Mouse (Mus musculus) 416B (cell line): ENCODE results near the gene Tmcc3.

ENCODE experiments used
- DNase-seq: peaks from one replicate; pipeline ENCODE4 v3.0.0; 2011; ENCODE audit warnings: low read depth

The Tmcc3 gene

GRCm38 (mm10) chr10:94632245-94632644, 320.5 kb downstream of the Tmcc3 start:
- DNase-seq: no peak

DNA sequence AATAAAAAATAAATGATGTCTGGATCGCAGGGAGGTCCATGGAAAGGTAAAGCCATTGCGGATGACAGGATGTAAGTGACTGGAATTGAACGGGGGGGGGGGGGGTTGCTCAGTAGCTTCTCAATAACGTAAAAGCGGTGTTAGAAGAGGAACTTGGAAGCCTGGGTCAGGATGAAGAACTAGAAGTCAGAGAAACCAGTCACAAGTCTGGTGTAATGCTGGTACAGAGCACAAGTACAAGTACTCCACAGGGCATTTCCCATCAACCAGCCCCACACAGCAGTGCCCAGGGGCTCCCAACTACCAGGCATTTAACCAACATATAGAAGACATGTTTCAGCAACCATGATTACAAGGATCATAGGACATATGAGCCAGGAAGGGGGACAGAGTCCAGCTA, 326.9 kb downstream of the Tmcc3 start:
- no peak for DNase-seq

DNA sequence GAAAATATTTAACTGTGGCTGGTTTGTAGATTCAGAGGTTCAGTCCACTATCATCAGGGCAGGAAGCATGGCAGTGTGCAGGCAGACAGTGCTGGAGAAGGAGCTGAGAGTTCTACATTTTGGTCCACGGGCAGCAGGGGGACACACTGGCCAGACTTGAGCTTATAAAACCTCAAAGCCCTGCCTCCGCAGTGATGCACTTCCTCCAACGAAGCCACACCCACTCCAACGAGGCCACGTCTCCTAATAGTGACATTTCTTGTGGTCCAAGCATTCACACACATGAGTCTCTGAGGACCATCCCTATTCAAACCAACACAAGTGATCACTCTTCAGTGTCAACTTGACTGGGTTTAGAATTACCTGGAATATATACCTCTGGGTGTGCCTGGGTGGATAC, 327.5 kb downstream of the Tmcc3 start:
- DNase-seq: peak; percentile 76

DNA sequence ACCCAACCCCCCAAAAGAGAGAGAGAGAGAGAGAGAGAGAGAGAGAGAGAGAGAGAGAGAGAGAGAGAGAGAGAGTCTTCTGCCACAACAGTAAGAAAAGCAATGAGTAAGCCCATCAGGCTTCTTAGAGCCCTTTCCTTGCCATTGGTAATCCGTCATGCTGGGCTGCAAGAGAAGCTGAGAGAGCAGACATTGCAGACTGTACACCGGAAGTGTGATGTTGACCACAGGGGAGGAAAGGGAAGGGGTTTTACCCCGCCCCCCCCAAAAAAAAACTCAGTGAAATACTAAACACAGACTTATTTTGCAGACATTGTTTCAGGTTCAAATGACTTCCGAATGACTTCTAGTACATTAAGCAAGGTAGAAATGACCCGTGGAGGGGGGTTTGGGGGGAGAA, 328.3 kb downstream of the Tmcc3 start:
- DNase-seq: peak; percentile 84
